Comparison of ENCODE assay signal across 21 mouse cellular contexts in genomic region chr10:108782817-108783216, GRCm38 (mm10).
A peak's percentile ranks its signal among the peaks of the same experiment; 100 is the strongest.
DNase-seq lines count a peak whose midpoint lies in the region; ATAC-seq and TF ChIP-seq lines count a peak whose summit lies in the region.
"Had no signal": no experiment of that assay in that cellular context is flagged by ENCODE, and none has a peak within 500 bp of the region (broad histone marks: within the 10 kb centered on the region; RNA-seq: fewer than 3 reads in every experiment).

No protein-coding gene starts in this region.

- DNase-seq in cerebellum, postnatal 36 days, result no peak
- DNase-seq in forebrain, embryonic 14.5 days (ENCODE audit: low spot score), result no peak
- no peak for DNase-seq in hindbrain, embryonic 11.5 days (ENCODE audit: low spot score)
- no peak for DNase-seq in hindbrain, postnatal 0 days (ENCODE audit: low spot score)
- DNase-seq in layer of hippocampus, adult 2 months (ENCODE audit: low spot score in 2 of 2), result no peak
- DNase-seq in layer of hippocampus, adult 8-10 months (ENCODE audit: low spot score in 2 of 2), result no peak
- DNase-seq: adrenal gland, adult 8-10 months; adrenal gland, postnatal 36 days; B cell, adult 2 months; cerebellum, adult 18-20 months; cerebellum, adult 9-11 months; gastrocnemius, adult 2 months; gastrocnemius, postnatal 25 days; kidney, adult 18-20 months had no signal

- no peak overlapping the region for H3K4me3 ChIP-seq in forebrain, embryonic 15.5 days
- no peak overlapping the region for H3K4me3 ChIP-seq in forebrain, embryonic 14.5 days (ENCODE audit: low read depth, low read length)
- H3K4me3 ChIP-seq in hindbrain, embryonic 11.5 days (ENCODE audit: low read depth, low read length), result no peak overlapping the region
- no peak overlapping the region for H3K4me3 ChIP-seq in hindbrain, postnatal 0 days (ENCODE audit: low read length)
- no peak overlapping the region for H3K4me3 ChIP-seq in layer of hippocampus, adult 2 months
- H3K4me3 ChIP-seq: embryonic facial prominence, embryonic 13.5 days; gastrocnemius, adult 2 months; heart, embryonic 12.5 days; intestine, embryonic 15.5 days had no signal

- H3K4me2 ChIP-seq in forebrain, embryonic 15.5 days (replicated peaks), result no peak overlapping the region
- no peak overlapping the region for H3K4me2 ChIP-seq in forebrain, embryonic 14.5 days (ENCODE audit: low read length)
- H3K4me2 ChIP-seq in hindbrain, embryonic 11.5 days (replicated peaks; ENCODE audit: low read depth, low read length), result no peak overlapping the region
- no peak overlapping the region for H3K4me2 ChIP-seq in hindbrain, postnatal 0 days (ENCODE audit: low read depth, low read length)
- H3K4me2 ChIP-seq: embryonic facial prominence, embryonic 13.5 days; heart, embryonic 12.5 days; intestine, embryonic 15.5 days had no signal

- no peaks in the 10 kb centered on the region for H3K9me3 ChIP-seq in forebrain, embryonic 15.5 days
- H3K9me3 ChIP-seq in forebrain, embryonic 14.5 days (replicated peaks; ENCODE audit: control insufficient read depth, low read length), result no peaks in the 10 kb centered on the region
- no peaks in the 10 kb centered on the region for H3K9me3 ChIP-seq in hindbrain, embryonic 11.5 days (ENCODE audit: control insufficient read depth, low read length)
- H3K9me3 ChIP-seq in hindbrain, postnatal 0 days (ENCODE audit: low read length), result no peaks in the 10 kb centered on the region
- H3K9me3 ChIP-seq: embryonic facial prominence, embryonic 13.5 days; G1E; heart, embryonic 12.5 days; intestine, embryonic 15.5 days had no signal

- ATAC-seq in cerebellum, adult (ENCODE audit: insufficient number of reproducible peaks, low FRiP score, low TSS enrichment), result peak; percentile 36; the same call in 1 of the 2 replicates
- ATAC-seq in forebrain, embryonic 15.5 days (replicated peaks), result peak; percentile 38; the same call in 1 of the 2 replicates
- ATAC-seq in forebrain, embryonic 14.5 days, result no peak
- peak; percentile 12; the same call in 1 of the 2 replicates for ATAC-seq in hindbrain, embryonic 11.5 days (ENCODE audit: low FRiP score)
- ATAC-seq in hindbrain, postnatal 0 days, result no peak
- ATAC-seq: CD4-positive, CD25-positive, alpha-beta regulatory T cell, adult 4 months; intestine, embryonic 15.5 days had no signal

- no peaks in the 10 kb centered on the region for H3K36me3 ChIP-seq in forebrain, embryonic 15.5 days
- H3K36me3 ChIP-seq in forebrain, embryonic 14.5 days (ENCODE audit: control insufficient read depth, insufficient read depth, low read length), result no peaks in the 10 kb centered on the region
- H3K36me3 ChIP-seq in hindbrain, embryonic 11.5 days (ENCODE audit: control insufficient read depth, insufficient read depth, low read length), result no peaks in the 10 kb centered on the region
- H3K36me3 ChIP-seq in hindbrain, postnatal 0 days (ENCODE audit: insufficient read depth, low read length), result no peaks in the 10 kb centered on the region
- H3K36me3 ChIP-seq: embryonic facial prominence, embryonic 13.5 days; G1E; heart, embryonic 12.5 days; intestine, embryonic 15.5 days had no signal

- H3K27ac ChIP-seq in forebrain, embryonic 15.5 days (replicated peaks), result no peak overlapping the region
- H3K27ac ChIP-seq in forebrain, embryonic 14.5 days (ENCODE audit: low read depth, low read length), result no peak overlapping the region
- H3K27ac ChIP-seq in hindbrain, embryonic 11.5 days (ENCODE audit: low read depth, low read length), result no peak overlapping the region
- H3K27ac ChIP-seq in hindbrain, postnatal 0 days, result no peak overlapping the region
- H3K27ac ChIP-seq in layer of hippocampus, adult 2 months, result peak overlapping the region; percentile 36
- H3K27ac ChIP-seq: embryonic facial prominence, embryonic 13.5 days; gastrocnemius, adult 2 months; intestine, embryonic 15.5 days had no signal

- H3K9ac ChIP-seq in forebrain, embryonic 15.5 days (replicated peaks), result no peak overlapping the region
- H3K9ac ChIP-seq in forebrain, embryonic 14.5 days (ENCODE audit: low read length), result no peak overlapping the region
- no peak overlapping the region for H3K9ac ChIP-seq in hindbrain, embryonic 11.5 days (ENCODE audit: low read depth, low read length)
- H3K9ac ChIP-seq in hindbrain, postnatal 0 days (replicated peaks; ENCODE audit: low read length), result no peak overlapping the region
- H3K9ac ChIP-seq: embryonic facial prominence, embryonic 13.5 days; heart, embryonic 12.5 days; intestine, embryonic 15.5 days had no signal

- no peak for TF ChIP-seq CTCF in hindbrain, postnatal 0 days (IDR thresholded peaks at IDR 0.05; ENCODE audit: low read depth)
- no peak for TF ChIP-seq CTCF in layer of hippocampus, adult 2 months (conservative IDR thresholded peaks at IDR 0.05)

- WGBS in forebrain, embryonic 15.5 days, result 79% methylated on average over 5 of the region's 5 CpGs
- WGBS in forebrain, embryonic 14.5 days, result 89% methylated on average over 5 of the region's 5 CpGs
- 86% methylated on average over 5 of the region's 5 CpGs for WGBS in hindbrain, embryonic 11.5 days
- WGBS in hindbrain, postnatal 0 days, result 70% methylated on average over 5 of the region's 5 CpGs

- H3K4me1 ChIP-seq in forebrain, embryonic 15.5 days, result no peaks in the 10 kb centered on the region
- no peaks in the 10 kb centered on the region for H3K4me1 ChIP-seq in forebrain, embryonic 14.5 days (ENCODE audit: control insufficient read depth, insufficient read depth, low read length)
- H3K4me1 ChIP-seq in hindbrain, embryonic 11.5 days (replicated peaks; ENCODE audit: control insufficient read depth, insufficient read depth, low read length), result no peaks in the 10 kb centered on the region
- no peaks in the 10 kb centered on the region for H3K4me1 ChIP-seq in hindbrain, postnatal 0 days (ENCODE audit: insufficient read depth, low read length)
- H3K4me1 ChIP-seq: embryonic facial prominence, embryonic 13.5 days; heart, embryonic 12.5 days; intestine, embryonic 15.5 days had no signal

- H3K27me3 ChIP-seq in forebrain, embryonic 15.5 days, result no peaks in the 10 kb centered on the region
- H3K27me3 ChIP-seq in forebrain, embryonic 14.5 days (replicated peaks; ENCODE audit: control insufficient read depth, insufficient read depth, low read length), result no peaks in the 10 kb centered on the region
- no peaks in the 10 kb centered on the region for H3K27me3 ChIP-seq in hindbrain, embryonic 11.5 days (ENCODE audit: control insufficient read depth, insufficient read depth, low read length)
- H3K27me3 ChIP-seq in hindbrain, postnatal 0 days (ENCODE audit: insufficient read depth, low read length), result no peaks in the 10 kb centered on the region
- H3K27me3 ChIP-seq: embryonic facial prominence, embryonic 13.5 days; heart, embryonic 12.5 days; intestine, embryonic 15.5 days had no signal

Comparison
In these comparisons a context has a peak if more than half of its experiments do, and no peak if none do; other contexts are left out.
1. ATAC-seq: peak in cerebellum, adult (single experiment), forebrain, embryonic 15.5 days (single experiment) and hindbrain, embryonic 11.5 days (single experiment); none in forebrain, embryonic 14.5 days (single experiment) and hindbrain, postnatal 0 days (single experiment).